Comparison of ENCODE assay signal across 8 mouse cellular contexts in genomic region chr9:120739199-120739952, GRCm38 (mm10).
DNase-seq lines count a peak whose midpoint lies in the region; ATAC-seq lines count a peak whose summit lies in the region.

No protein-coding gene starts in this region.

- H3K4me2 ChIP-seq in embryonic facial prominence, embryonic 15.5 days (replicated peaks) = no peak overlapping the region
- H3K4me2 ChIP-seq in heart, embryonic 13.5 days = peak overlapping the region; percentile 22
- H3K4me2 ChIP-seq in kidney, embryonic 15.5 days = no peak overlapping the region
- H3K4me2 ChIP-seq in lung, embryonic 16.5 days (ENCODE audit: low read depth, low read length) = no peak overlapping the region

- peak overlapping the region; percentile 88 for H3K27ac ChIP-seq in embryonic facial prominence, embryonic 15.5 days (replicated peaks)
- peak overlapping the region; percentile 93 for H3K27ac ChIP-seq in heart, embryonic 13.5 days (replicated peaks)
- peak overlapping the region; percentile 72 for H3K27ac ChIP-seq in kidney, embryonic 15.5 days
- peak overlapping the region; percentile 88 for H3K27ac ChIP-seq in lung, embryonic 16.5 days (ENCODE audit: low read length)

- ATAC-seq in embryonic facial prominence, embryonic 15.5 days (ENCODE audit: insufficient number of reproducible peaks, low FRiP score, low TSS enrichment, low read depth) = peak; percentile 77
- no peak; the same call in 1 of the 2 replicates for ATAC-seq in heart, embryonic 13.5 days (ENCODE audit: extremely low read depth, insufficient number of reproducible peaks, low FRiP score, low TSS enrichment)
- ATAC-seq in kidney, embryonic 15.5 days (replicated peaks; ENCODE audit: low FRiP score) = peak; percentile 58; the same call in 1 of the 2 replicates
- peak; percentile 75 for ATAC-seq in lung, embryonic 16.5 days (ENCODE audit: low read depth)

- H3K9me3 ChIP-seq in embryonic facial prominence, embryonic 15.5 days (replicated peaks) = no peaks in the 10 kb centered on the region
- H3K9me3 ChIP-seq in heart, embryonic 13.5 days = no peaks in the 10 kb centered on the region
- no peaks in the 10 kb centered on the region for H3K9me3 ChIP-seq in kidney, embryonic 15.5 days (replicated peaks)
- no peaks in the 10 kb centered on the region for H3K9me3 ChIP-seq in lung, embryonic 16.5 days (ENCODE audit: control insufficient read depth, low read length)

- no peak overlapping the region for H3K4me3 ChIP-seq in embryonic facial prominence, embryonic 15.5 days (replicated peaks)
- no peak overlapping the region for H3K4me3 ChIP-seq in heart, embryonic 13.5 days
- no peak overlapping the region for H3K4me3 ChIP-seq in kidney, embryonic 15.5 days (replicated peaks)
- H3K4me3 ChIP-seq in lung, embryonic 16.5 days (ENCODE audit: low read length) = no peak overlapping the region

- peak; percentile 30 for DNase-seq in cerebellum, adult 9-11 months
- no peak for DNase-seq in cerebellum, adult 9-10 months
- DNase-seq in ovary, postnatal 36 days (ENCODE audit: low spot score) = peak; percentile 32
- no peak for DNase-seq in c-Kit-positive CD71-positive TER-119-positive erythroid progenitor cells, embryonic 14.5 days (ENCODE audit: low spot score)

- no peak overlapping the region for H3K9ac ChIP-seq in embryonic facial prominence, embryonic 15.5 days
- H3K9ac ChIP-seq in heart, embryonic 13.5 days = peak overlapping the region; percentile 44
- H3K9ac ChIP-seq in kidney, embryonic 15.5 days = no peak overlapping the region
- peak overlapping the region; percentile 54 for H3K9ac ChIP-seq in lung, embryonic 16.5 days (ENCODE audit: low read length)

- no peaks in the 10 kb centered on the region for H3K27me3 ChIP-seq in embryonic facial prominence, embryonic 15.5 days
- H3K27me3 ChIP-seq in heart, embryonic 13.5 days (replicated peaks) = no peaks in the 10 kb centered on the region
- H3K27me3 ChIP-seq in kidney, embryonic 15.5 days = no peaks in the 10 kb centered on the region
- H3K27me3 ChIP-seq in lung, embryonic 16.5 days (ENCODE audit: control insufficient read depth, insufficient read depth, low read depth, low read length) = no peaks in the 10 kb centered on the region

- WGBS in embryonic facial prominence, embryonic 15.5 days = 23% methylated on average over 14 of the region's 14 CpGs
- 32% methylated on average over 14 of the region's 14 CpGs for WGBS in heart, embryonic 13.5 days
- WGBS in kidney, embryonic 15.5 days = 42% methylated on average over 14 of the region's 14 CpGs
- 23% methylated on average over 14 of the region's 14 CpGs for WGBS in lung, embryonic 16.5 days

- H3K4me1 ChIP-seq in embryonic facial prominence, embryonic 15.5 days = peaks cover 36% of the 10 kb centered on the region
- peaks cover 60% of the 10 kb centered on the region for H3K4me1 ChIP-seq in heart, embryonic 13.5 days
- peaks cover 27% of the 10 kb centered on the region for H3K4me1 ChIP-seq in kidney, embryonic 15.5 days
- H3K4me1 ChIP-seq in lung, embryonic 16.5 days (replicated peaks; ENCODE audit: control insufficient read depth, insufficient read depth, low read length) = peaks cover 31% of the 10 kb centered on the region

- no peaks in the 10 kb centered on the region for H3K36me3 ChIP-seq in embryonic facial prominence, embryonic 15.5 days
- no peaks in the 10 kb centered on the region for H3K36me3 ChIP-seq in heart, embryonic 13.5 days
- no peaks in the 10 kb centered on the region for H3K36me3 ChIP-seq in kidney, embryonic 15.5 days
- H3K36me3 ChIP-seq in lung, embryonic 16.5 days (ENCODE audit: control insufficient read depth, insufficient read depth, low read length) = no peaks in the 10 kb centered on the region

Comparison
In these comparisons a context has a peak if more than half of its experiments do, and no peak if none do; other contexts are left out.
1. DNase-seq: peak in cerebellum, adult 9-11 months (single experiment) and ovary, postnatal 36 days (single experiment); none in cerebellum, adult 9-10 months (single experiment) and c-Kit-positive CD71-positive TER-119-positive erythroid progenitor cells, embryonic 14.5 days (single experiment).
2. H3K9ac ChIP-seq: peak in heart, embryonic 13.5 days (single experiment) and lung, embryonic 16.5 days (single experiment); none in embryonic facial prominence, embryonic 15.5 days (single experiment) and kidney, embryonic 15.5 days (single experiment).
3. Peak in every context shown above with its lines, with median percentiles within 50 percentile points of each other: H3K27ac ChIP-seq.